Mouse (Mus musculus): ENCODE data around the gene Rai1. TPM values are rescaled to one million over a fixed set of nuclear protein-coding genes. Genes with fewer than 3 reads are reported as not detected.
A peak's percentile ranks its signal among the peaks of the same experiment; 100 is the strongest.

The Rai1 gene
- polyA plus RNA-seq, 2 experiments: 4.5 to 7.2 TPM

GRCm38 (mm10) chr11:60100827-60101555 lies 3.8 kb upstream of the Rai1 start:
- Histone ChIP-seq H3K4me3 (ENCODE audit: insufficient read depth in 1 of 2, low read depth in 2 of 2, low read length in 2 of 2) (no peak overlapping the region), H3K27me3 (ENCODE audit: control insufficient read depth, insufficient read depth, low read length) (no peaks in the 10 kb centered on the region), H3K4me1 (replicated peaks; ENCODE audit: control insufficient read depth in 2 of 2, insufficient read depth in 2 of 2, low read length in 1 of 2) (peaks cover 6 to 20% of the 10 kb centered on the region in 2 experiments), H3K36me3 (replicated peaks; ENCODE audit: control insufficient read depth, insufficient read depth, low read depth) (no peaks in the 10 kb centered on the region), H3K4me2 (ENCODE audit: low read depth) (no peak overlapping the region), H3K9ac (replicated peaks) (no peak overlapping the region), H3K27ac (no peak overlapping the region), H3K9me3 (ENCODE audit: control insufficient read depth, low read length) (no peaks in the 10 kb centered on the region)
- 40% methylated on average over 4 of the region's 4 CpGs for WGBS (ENCODE audit: insufficient replicate concordance)
- no peak for ATAC-seq (ENCODE audit: insufficient read depth)
- TF ChIP-seq CTCF (IDR thresholded peaks at IDR 0.05; ENCODE audit: low read depth): no peak
- TF ChIP-seq EP300 (IDR thresholded peaks at IDR 0.05; ENCODE audit: low read depth): no peak
- DNase-seq (ENCODE audit: low read depth in 3 of 3, low spot score in 3 of 3): no peak

- Histone ChIP-seq H3K9me3 (ENCODE audit: control insufficient read depth, low read length) (no peaks in the 10 kb centered on the region), H3K27me3 (ENCODE audit: control insufficient read depth, insufficient read depth, low read length) (no peaks in the 10 kb centered on the region), H3K4me2 (ENCODE audit: low read depth) (no peak overlapping the region), H3K4me1 (replicated peaks; ENCODE audit: control insufficient read depth in 2 of 2, insufficient read depth in 2 of 2, low read length in 1 of 2) (peaks cover 9 to 24% of the 10 kb centered on the region in 2 experiments), H3K9ac (replicated peaks) (no peak overlapping the region), H3K27ac (no peak overlapping the region), H3K36me3 (replicated peaks; ENCODE audit: control insufficient read depth, insufficient read depth, low read depth) (no peaks in the 10 kb centered on the region), H3K4me3 (ENCODE audit: insufficient read depth in 1 of 2, low read depth in 2 of 2, low read length in 2 of 2) (no peak overlapping the region)
- no peak for TF ChIP-seq CTCF (IDR thresholded peaks at IDR 0.05; ENCODE audit: low read depth)
- ATAC-seq (ENCODE audit: insufficient read depth) (no peak), DNase-seq (ENCODE audit: low read depth in 3 of 3, low spot score in 3 of 3) (no peak)
- 62% methylated on average over 4 of the region's 4 CpGs for WGBS (ENCODE audit: insufficient replicate concordance)
Observed at GRCm38 (mm10) chr11:60101986-60102385, 2.8 kb upstream of the Rai1 start.

- ATAC-seq (ENCODE audit: insufficient read depth) (no peak), DNase-seq (ENCODE audit: low read depth in 3 of 3, low spot score in 3 of 3) (no peak)
- no peak for TF ChIP-seq CTCF (IDR thresholded peaks at IDR 0.05; ENCODE audit: low read depth)
- no peak for TF ChIP-seq EP300 (IDR thresholded peaks at IDR 0.05; ENCODE audit: low read depth)
- no peak overlapping the region for H3K4me2 ChIP-seq (ENCODE audit: low read depth)
- no peaks in the 10 kb centered on the region for H3K27me3 ChIP-seq (ENCODE audit: control insufficient read depth, insufficient read depth, low read length)
- H3K4me1 ChIP-seq (replicated peaks; ENCODE audit: control insufficient read depth in 2 of 2, insufficient read depth in 2 of 2, low read length in 1 of 2): peaks cover 12 to 28% of the 10 kb centered on the region in 2 experiments
- no peak overlapping the region for H3K9ac ChIP-seq (replicated peaks)
- WGBS (ENCODE audit: insufficient replicate concordance): 40% methylated on average over 6 of the region's 6 CpGs
- no peak overlapping the region for H3K4me3 ChIP-seq (ENCODE audit: insufficient read depth in 1 of 2, low read depth in 2 of 2, low read length in 2 of 2)
- no peaks in the 10 kb centered on the region for H3K9me3 ChIP-seq (ENCODE audit: control insufficient read depth, low read length)
- no peak overlapping the region for H3K27ac ChIP-seq
- H3K36me3 ChIP-seq (replicated peaks; ENCODE audit: control insufficient read depth, insufficient read depth, low read depth): no peaks in the 10 kb centered on the region
Observed at GRCm38 (mm10) chr11:60102664-60103063, 2.1 kb upstream of the Rai1 start.

GRCm38 (mm10) chr11:60103567-60103966 lies 1.2 kb upstream of the Rai1 start:
- H3K4me1 ChIP-seq (replicated peaks; ENCODE audit: control insufficient read depth in 2 of 2, insufficient read depth in 2 of 2, low read length in 1 of 2): peaks cover 20 to 36% of the 10 kb centered on the region in 2 experiments
- H3K36me3 ChIP-seq (replicated peaks; ENCODE audit: control insufficient read depth, insufficient read depth, low read depth): no peaks in the 10 kb centered on the region

GRCm38 (mm10) chr11:60105593-60106542 lies 1.1 kb downstream of the Rai1 start:
- peaks cover 21 to 42% of the 10 kb centered on the region in 2 experiments for H3K4me1 ChIP-seq (replicated peaks; ENCODE audit: control insufficient read depth in 2 of 2, insufficient read depth in 2 of 2, low read length in 1 of 2)
- H3K4me2 ChIP-seq (ENCODE audit: low read depth): peak overlapping the region; percentile 94
- H3K9ac ChIP-seq (replicated peaks): peak overlapping the region; percentile 87
- H3K36me3 ChIP-seq (replicated peaks; ENCODE audit: control insufficient read depth, insufficient read depth, low read depth): no peaks in the 10 kb centered on the region
- H3K4me3 ChIP-seq (ENCODE audit: insufficient read depth in 1 of 2, low read depth in 2 of 2, low read length in 2 of 2): peak overlapping the region; percentile 63 to 84
- peak; percentile 74 for ATAC-seq (ENCODE audit: insufficient read depth)
- peak in 2 of 3 experiments; percentile 40 to 50 for DNase-seq (ENCODE audit: low read depth in 3 of 3, low spot score in 3 of 3)
- TF ChIP-seq EP300 (IDR thresholded peaks at IDR 0.05; ENCODE audit: low read depth) (no peak), CTCF (IDR thresholded peaks at IDR 0.05; ENCODE audit: low read depth) (no peak)
- H3K27me3 ChIP-seq (ENCODE audit: control insufficient read depth, insufficient read depth, low read length): no peaks in the 10 kb centered on the region
- WGBS (ENCODE audit: insufficient replicate concordance): under 1% methylated on average over 85 of the region's 88 CpGs
- peak overlapping the region; percentile 72 for H3K27ac ChIP-seq
- H3K9me3 ChIP-seq (ENCODE audit: control insufficient read depth, low read length): no peaks in the 10 kb centered on the region

More at GRCm38 (mm10) chr11:60103567-60103966, 1.2 kb upstream of the Rai1 start:
- no peak for ATAC-seq (ENCODE audit: insufficient read depth)
- H3K9me3 ChIP-seq (ENCODE audit: control insufficient read depth, low read length): no peaks in the 10 kb centered on the region
- DNase-seq (ENCODE audit: low read depth in 3 of 3, low spot score in 3 of 3): no peak
- H3K4me3 ChIP-seq (ENCODE audit: insufficient read depth in 1 of 2, low read depth in 2 of 2, low read length in 2 of 2): no peak overlapping the region
- H3K4me2 ChIP-seq (ENCODE audit: low read depth): no peak overlapping the region
- no peak overlapping the region for H3K27ac ChIP-seq
- H3K9ac ChIP-seq (replicated peaks): no peak overlapping the region
- 74% methylated on average over 7 of the region's 7 CpGs for WGBS (ENCODE audit: insufficient replicate concordance)
- H3K27me3 ChIP-seq (ENCODE audit: control insufficient read depth, insufficient read depth, low read length): no peaks in the 10 kb centered on the region
- TF ChIP-seq EP300 (IDR thresholded peaks at IDR 0.05; ENCODE audit: low read depth) (no peak), CTCF (IDR thresholded peaks at IDR 0.05; ENCODE audit: low read depth) (no peak)
